Mouse (Mus musculus): ENCODE results near the gene Mfsd8.

DNA sequence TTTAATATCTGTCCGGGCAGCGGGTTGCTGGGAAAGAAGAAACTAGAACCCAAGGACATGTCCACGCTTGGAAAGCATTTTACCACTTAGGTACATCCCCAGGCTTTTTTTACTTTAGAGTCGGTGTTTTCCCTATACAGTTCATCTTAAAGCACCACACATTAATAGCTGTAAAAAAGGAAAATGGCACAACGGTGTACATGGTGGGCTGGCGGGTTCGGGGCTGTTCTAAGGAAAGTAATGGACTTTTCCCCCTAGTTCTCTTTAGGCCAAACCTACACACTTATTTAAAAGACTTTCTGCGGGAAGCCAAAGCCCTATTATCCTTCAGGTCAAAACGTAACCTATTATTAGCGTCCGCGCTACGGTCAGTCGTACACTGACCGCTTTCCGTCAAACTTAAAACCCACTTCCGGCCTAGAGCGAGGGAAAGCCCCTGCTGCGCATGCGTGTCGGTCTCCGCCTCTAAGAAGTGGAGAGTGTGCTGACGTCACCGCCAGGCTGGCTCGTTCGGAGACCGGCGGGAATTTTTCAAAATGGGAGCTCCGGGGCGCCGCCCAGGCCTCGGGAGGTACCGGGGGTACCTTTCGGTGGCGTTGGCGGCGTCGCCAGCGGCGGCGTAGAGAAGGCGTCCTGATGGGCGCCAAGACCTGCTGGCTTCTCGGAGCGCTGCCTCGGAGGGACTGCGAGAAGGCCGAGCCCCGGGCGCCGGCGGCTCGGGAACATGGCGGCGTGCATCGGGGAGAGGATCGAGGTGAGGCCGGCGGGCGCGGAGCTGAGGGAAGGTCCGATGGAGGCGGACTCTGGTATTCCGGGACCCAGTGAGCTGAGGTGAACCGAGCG, 46.9 kb downstream of the Mfsd8 start, which contains the start of gene Plk4:
- no peak for TF ChIP-seq CTCF (IDR thresholded peaks at IDR 0.05; ENCODE audit: extremely low read depth, insufficient read depth, insufficient read length, insufficient replicate concordance)
- TF ChIP-seq POLR2A (IDR thresholded peaks at IDR 0.05; ENCODE audit: low read depth, low read length): peak; percentile 56; the same call in 1 of the 2 replicates

All from spleen, adult 2 months (tissue).